Mouse (Mus musculus): ENCODE measurements at regions not wholly inside any gene's neighbourhood (a gene's known extent, or its start where the extent isn't known, plus 50 kb on each side); places are given as distances from the start of the nearest gene placed in this dataset.

DNA sequence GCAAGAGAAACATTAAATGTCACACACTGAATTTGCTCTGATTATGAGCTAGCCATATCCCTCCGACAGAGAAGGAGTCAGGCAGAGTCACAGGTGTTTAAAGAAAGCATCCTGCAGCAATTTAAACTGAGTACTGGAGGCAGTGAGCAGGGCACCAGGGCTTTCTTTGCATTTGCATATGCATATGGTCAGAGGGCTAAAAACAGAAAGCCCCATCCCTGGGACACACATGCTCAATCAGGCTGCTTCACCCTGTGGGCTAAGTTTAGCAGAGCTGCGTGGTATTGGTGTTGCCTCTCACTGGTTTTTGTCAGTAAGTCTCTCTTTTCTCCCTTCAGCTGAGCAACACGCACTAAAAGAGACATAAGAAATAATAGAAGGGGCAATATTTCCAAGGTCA, 289.9 kb upstream of the Rps6ka3 start:
- DNase-seq (ENCODE audit: low spot score in 2 of 2), result no peak

DNA sequence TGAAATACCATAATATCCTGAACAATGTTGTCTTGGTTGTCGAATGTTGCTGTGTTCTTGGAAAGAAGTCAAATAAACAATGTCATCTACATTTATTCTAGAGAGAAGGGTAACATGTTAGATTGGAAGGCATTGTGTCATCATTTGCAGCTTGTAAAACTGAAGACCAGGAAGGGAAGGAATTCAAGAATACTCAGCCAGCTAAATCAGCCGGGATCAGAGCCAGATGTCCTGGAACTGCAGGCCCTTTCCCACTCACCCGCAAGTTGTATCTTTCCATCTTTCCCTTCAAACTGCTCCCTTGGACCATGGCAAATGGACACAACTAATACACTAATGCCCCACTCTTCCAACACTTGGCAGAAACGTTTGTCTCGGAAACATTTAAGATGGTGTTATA, 288.7 kb upstream of the Rps6ka3 start:
- no peak for DNase-seq (ENCODE audit: low spot score in 2 of 2)

DNA sequence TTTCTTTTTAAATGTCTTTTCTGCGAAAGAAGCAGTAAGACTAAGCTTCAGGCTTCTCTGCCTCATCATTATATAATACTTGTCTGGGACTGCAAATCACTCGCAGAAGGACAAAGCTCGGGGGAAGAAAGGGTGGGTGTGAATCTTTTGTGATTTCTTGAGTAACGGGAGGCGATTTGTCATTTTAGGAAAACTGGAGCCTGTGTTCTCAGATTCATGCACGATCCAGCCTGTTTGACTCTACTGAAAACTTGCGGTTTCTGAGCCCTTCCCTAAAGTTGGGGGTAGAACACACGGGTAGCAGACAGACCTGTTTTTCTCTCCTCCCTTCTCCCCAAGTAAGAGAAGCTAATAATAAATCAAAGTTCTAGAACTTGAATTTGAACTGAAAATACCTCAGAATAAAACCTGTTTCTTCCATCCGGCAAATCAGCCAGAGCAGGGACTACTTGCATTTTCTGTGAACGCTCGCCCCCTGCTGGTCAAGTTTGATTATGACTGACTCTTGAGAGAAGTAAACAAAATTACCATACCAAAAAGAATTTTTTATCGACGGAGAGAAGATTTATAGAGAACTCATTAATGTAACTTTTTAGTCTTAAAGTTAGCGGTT, 288.2 kb upstream of the Rps6ka3 start:
- peak in 1 of 2 experiments; percentile 40 for DNase-seq (ENCODE audit: low spot score in 2 of 2)

DNA sequence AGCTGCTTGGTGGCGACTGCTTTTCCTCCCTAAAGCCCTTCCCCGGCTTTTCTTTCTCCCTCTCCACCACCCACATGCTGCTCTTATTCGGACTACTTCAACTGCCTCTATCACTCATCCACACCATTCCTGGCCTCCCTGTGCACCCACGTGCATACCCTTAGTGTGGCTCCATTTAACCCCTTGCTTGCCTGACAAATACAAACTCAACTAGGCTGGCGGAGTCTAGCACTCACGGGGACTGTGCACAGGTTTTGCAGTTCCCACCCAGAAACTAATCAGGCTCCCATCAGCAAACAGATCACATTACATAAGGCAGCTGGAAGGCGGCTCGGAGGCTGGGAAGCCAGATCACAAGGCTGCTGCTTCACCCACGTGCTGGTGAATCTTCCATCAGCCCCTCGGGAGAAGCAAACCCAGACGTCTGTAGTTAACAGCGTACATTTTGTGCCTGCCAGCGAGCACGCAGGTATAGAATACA, 287.0 kb upstream of the Rps6ka3 start:
- no peak for DNase-seq (ENCODE audit: low spot score in 2 of 2)

DNA sequence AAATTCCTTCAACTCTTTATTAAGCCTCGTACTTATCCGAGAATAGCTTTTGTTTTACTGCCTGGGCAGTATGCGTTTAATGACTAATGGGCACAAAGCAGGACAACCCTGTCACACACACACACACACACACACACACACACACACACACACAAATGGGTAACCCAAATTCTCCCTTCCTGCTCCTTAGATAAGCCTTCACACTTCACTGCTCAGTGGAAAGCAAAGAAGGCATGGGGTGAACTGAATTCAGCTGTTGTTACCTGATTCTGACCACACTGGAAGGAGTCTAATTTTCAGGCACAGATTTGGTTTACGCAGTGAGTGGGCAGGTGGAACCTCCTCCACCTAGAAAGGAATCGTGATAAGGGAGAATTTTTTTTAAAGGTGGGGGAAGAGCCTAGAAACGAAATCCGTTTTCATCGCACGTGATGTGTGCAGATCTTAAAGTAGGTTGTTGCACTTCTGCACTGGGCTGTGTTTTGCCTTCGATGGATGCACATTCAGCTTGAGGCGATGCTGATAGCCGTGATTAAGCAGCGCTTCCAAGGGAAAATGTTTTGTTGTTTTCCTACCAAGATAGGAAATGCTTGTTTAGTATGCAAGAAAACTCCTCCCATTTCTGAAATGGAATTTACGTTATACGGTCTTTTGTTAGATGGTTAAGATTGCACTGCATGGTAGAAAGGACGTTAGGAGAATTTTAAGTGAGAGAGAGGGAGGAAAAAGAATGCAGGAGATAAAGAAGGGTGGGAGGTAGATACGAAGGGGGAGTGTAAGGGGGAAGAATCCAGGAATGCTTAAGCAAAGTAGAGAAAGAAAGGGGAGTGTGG, 286.2 kb upstream of the Rps6ka3 start:
- no peak for DNase-seq (ENCODE audit: low spot score in 2 of 2)

DNA sequence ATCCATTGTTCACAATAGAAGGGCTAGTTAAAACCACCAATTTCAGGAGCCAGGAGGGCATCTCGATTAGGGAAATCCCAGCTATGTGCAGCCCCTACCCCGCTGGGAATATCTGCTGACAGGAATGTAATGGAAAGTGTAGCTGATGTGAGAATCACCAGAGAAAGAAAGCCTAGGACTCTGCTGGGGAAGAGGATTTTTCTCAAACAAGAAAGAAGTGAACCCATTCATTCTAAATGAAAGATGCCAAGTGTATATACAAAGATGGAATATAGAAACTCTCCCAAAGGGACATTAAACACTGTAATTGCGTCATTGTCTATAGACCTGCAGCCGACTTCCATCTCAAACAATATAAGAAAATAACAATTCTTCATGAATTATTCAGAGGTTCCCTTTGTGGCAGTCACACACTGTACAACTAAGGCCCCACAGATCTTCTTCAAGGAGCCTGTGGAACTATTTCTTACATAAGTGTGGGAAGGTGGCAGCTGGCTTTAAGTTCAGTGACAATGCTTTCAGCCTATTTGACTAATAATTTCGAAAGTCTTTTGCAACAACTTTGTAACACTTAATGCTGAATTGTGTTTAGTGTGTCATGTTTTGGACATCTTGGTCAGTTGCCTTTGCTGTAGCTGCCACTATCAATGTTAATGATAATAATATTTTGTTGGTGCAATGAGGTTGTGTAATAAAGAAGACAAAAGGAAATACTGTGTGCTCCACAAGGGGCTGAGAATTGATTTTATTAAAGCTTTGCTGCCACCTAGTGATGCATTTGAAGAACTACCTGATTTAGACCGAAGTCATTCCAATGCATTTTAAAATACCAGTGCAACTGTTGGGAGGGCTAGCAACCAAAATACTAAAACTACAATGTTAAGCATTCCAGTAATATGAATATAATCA, 285.4 kb upstream of the Rps6ka3 start:
- DNase-seq (ENCODE audit: low spot score in 2 of 2), result no peak

DNA sequence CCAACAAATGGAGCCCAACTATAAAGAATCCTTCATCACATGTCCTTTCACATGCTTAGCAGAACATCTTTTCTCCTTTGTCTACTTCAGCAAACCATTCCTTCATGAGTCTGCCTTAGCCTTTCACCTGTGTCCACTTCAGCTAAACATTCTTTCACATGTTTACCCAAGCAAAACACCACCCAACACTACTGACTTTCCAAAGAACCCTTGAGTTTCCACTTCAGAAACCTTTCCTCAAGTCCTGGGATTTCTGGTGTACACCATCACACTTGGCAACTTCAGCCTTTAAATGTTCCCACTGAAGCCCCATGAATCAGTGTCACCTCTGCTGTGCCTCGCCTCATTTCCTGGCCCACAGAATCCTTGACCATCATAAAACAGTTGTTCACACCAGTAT, 278.2 kb upstream of the Rps6ka3 start:
- no peak for DNase-seq (ENCODE audit: low spot score in 2 of 2)

DNA sequence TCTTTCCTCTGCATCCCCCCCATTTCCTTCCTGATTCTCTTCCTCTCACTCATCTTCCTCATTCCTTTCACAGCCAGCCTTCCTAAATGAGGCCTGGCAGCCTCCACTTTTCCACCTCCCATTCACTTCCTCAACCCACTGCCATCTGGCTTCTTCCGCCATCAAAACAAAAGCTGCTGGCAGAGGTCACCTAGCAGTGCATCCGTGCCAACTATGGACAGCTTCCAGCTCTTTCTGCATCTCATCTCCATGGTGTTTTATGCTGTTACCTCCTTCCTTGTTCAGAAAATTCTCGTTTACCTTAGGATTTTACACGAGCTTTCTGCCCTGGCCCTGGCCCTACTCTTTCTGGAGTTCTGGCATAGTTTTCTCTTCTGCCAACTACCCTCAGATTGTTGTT, 262.9 kb upstream of the Rps6ka3 start:
- no peak for DNase-seq (ENCODE audit: low spot score in 2 of 2)

DNA sequence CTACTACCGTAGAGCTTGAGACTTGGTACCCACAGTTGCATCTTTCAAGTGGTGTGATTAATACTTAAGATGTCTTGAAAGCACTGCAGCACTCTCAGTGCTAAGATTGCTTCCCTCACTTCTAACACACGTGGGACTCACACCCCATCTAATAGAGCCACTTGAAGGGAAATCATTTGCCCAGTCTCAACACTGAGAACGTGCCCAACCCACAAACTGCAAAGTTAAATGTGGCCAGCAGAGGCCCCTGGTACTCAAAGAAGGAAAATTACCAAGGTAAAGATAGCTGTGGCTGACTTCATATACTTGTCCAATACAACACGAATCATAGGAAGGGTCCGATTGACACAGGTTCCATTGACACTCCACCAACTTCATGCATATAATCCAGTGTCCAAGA, 238.4 kb upstream of the Rps6ka3 start:
- DNase-seq (ENCODE audit: low spot score in 2 of 2), result no peak

DNA sequence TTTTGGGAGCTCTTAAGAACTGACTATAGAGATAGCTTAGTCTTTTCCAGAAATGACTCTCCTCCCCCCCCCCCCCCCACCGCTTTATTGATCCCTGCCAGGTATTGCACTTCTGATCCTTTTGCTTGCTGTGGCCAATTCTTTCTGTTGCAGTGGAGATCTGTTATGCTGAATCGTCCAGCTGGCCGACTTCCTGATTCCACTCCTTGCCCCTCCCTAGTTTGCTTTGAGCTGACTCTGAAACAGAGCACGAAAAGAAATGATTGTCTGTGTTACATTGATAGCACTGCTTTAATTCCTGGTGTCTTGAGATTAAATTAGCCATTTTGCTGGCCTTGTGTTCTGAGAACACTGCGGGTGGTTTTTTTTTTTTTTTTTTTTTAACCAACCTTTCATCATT, 233.5 kb upstream of the Rps6ka3 start:
- no peak for DNase-seq (ENCODE audit: low spot score in 2 of 2)

DNA sequence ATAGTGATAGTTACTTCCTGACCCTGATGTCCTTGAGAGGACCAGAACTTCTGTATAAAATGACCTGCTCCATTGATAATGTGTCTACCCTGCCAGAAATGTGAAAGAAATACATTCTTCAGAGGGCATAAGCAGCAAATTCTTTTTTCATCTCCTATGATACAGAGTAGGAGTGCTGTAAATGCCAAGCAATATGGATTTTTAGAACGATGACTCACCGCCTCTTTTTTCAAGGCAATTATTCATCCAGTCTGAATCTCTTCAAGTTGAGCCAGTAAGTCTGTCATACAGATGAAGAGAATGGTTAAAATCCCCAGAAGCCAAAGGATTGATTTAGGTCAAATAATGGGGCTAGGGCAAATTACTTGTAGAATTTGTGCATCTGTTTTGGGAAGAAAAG, 225.4 kb upstream of the Rps6ka3 start:
- DNase-seq (ENCODE audit: low spot score in 2 of 2), result no peak

DNA sequence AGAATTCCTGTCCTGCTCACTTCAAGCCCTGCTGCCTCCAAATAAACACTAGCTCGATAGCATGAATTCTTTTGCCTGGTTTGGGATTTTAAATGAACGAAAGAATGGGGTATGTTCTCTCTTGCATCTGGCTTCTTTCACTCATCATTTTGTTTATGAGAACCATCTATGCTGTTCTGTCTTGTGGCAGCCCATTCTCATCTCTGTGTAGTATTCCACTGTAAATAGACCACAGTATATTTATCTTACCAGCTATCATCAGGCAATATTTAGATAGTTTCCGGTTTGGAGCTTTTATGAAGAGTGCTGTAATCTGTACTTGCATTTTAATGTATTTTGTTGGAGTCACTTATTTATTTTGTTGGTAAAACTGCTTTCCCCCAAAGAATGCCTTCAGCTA, 222.4 kb upstream of the Rps6ka3 start:
- no peak for DNase-seq (ENCODE audit: low spot score in 2 of 2)

DNA sequence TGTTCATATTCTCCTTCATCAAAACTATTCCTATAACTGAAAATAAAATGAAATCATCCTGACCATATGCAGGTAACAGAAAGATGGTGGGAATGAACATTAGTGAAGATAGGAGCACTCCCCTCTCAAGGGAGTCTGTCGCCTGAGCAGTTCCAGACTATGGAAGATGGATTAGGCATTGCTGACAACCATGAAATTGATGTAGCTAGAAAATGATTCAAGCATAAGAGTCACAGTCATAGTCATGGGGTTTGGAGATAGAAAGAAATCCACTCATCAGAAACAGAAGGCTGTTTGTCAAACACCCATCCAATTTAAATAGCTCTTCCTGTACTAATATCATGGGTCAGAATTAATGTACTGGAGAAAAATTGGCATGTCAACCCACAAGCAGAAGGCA, 191.2 kb upstream of the Rps6ka3 start:
- no peak for DNase-seq (ENCODE audit: low spot score in 2 of 2)

DNA sequence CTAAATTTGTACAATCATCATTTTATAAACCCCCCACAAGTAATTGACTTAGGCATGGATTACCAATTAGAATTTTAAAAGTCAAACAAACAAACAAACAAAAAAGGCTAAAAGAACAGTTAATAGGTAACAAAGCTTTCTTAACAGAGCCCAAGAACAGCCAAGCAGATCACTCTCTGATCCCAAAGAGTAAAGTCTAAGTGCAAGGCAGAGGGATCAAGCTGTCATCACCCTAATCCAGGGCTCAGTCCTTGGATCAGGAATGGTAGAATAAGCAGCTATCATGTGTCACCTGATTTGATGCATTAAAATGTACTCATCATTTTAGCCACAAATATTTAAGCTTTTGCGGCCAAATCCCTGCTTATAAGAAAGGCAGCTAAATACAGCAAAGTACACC, 183.8 kb upstream of the Rps6ka3 start:
- DNase-seq (ENCODE audit: low spot score in 2 of 2), result no peak

DNA sequence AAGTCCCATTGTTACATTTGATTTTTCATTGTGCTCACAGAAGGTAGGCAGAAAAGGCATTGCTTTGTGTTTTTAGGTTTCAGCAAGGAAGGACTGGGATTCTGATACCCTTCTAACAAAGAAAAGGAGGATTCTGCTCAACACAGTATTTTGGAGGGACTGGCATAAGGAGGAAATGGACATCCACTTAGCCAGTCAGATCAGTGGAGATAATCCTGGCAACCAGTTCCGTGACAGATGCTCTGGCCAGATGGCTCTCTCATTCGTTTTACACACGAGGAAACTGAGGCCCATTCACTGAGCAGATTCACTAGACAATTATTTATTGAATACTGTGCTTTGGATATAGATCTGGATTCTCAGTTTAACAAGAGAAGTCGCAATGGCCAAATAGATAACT, 178.2 kb upstream of the Rps6ka3 start:
- DNase-seq (ENCODE audit: low spot score in 2 of 2), result no peak

DNA sequence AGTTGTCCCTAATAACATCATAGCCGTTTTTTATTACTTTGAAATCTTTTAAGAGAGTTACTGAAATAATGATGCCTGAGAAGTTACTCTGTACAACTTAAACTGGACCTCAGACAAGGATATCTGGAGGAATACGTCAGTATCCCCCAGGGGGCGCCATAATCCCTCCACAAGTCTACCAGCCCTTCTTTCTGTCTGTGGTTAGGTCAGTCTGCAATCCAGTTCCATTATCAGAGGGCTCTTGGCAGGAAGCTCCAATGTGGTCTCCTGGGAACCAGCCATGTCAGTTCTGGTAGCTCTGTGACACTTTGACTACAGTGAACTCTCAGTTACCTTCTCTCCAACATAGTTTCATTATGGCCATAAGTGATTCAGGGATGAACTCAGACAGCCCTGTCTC, 166.7 kb upstream of the Rps6ka3 start:
- DNase-seq (ENCODE audit: low spot score in 2 of 2), result peak; percentile 24 to 48

DNA sequence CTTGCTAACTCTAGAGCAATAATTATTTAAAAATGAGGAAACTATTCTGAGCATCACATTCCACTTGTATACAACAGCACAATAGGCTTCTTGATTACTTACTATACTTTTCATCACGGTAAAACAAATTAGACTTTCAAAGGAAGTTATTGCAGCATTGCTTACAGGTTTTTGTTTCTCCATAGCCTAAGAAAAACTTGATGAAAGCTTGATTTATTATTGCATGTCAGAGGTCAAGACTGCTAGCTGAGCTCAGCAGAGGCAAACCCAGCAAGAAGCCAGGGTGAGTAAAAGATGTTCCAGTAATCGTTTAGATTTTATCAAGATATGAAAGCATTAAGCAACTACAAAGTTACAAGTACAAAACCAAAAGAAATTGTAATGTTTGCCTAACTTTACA, 162.2 kb upstream of the Rps6ka3 start:
- DNase-seq (ENCODE audit: low spot score in 2 of 2), result no peak

DNA sequence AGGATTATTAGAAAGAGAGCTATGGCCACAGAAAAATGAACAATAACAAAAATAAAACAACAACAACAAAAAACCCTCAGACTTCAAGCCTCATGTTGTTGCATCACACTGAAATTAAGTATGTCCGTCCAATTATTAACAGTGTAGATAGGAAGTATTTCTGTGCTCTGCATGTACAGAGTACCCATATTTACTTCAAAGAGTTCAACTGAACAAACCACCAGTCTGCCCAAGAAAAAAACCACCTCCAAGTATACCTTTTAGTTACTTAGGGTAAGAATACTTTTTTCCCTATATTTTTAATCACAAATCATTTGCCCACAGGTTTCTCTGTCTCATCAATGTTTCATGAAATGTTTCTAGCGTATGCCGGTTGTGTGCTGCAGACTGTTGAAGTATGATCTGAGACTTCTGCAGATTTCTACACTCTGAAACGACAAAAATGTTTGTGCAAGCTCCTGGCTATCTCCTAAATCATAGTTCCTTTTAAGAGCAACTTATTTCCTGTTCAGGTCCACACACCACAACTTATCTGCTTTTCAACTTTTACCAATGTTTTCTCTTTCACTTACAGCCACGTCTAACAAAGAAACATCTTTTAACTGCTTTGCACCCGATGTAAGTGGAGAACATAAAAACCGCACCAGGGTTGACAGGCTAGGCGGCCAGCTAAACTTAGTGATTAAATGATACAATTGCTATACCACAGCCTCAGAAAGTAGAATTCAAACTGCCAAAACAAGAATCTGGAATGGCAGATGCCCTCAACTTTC, 154.2 kb upstream of the Rps6ka3 start:
- DNase-seq (ENCODE audit: low spot score in 2 of 2), result no peak

DNA sequence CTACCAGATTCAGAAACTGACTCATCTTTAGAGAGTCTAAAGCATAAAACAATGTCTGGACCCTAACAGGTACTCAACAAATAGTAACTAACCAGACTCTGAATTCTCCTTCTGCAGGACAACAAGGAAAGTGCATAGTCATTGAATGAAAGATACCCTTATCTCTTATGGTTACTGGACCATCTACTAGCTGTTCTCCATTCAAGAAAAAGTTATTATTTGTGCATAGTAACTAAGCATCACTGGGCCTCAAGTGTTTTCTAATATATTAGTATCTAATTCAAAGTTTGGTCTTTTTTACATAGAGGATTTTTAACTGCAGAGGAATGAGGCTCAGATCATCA, 153.7 kb upstream of the Rps6ka3 start:
- DNase-seq (ENCODE audit: low spot score in 2 of 2), result no peak

DNA sequence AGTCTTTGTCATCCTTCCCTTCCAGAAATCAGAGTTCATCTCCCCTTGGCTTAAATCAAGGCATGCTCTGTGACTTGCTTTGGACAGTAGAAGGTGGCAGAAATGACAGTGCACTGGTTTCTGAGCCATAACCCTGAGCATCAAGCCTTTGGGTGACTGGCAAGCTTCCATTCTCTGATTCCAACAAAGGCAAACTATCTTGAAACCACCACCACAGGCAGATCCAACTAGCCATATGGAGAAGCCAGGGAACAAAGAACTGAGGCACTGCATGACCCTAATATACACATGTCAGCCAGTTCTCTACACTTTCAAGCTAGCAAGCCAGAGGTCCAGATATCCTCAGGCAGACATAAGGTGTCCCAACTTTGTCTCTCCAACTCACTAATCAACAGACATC, 151.2 kb upstream of the Rps6ka3 start:
- DNase-seq (ENCODE audit: low spot score in 2 of 2), result no peak

DNA sequence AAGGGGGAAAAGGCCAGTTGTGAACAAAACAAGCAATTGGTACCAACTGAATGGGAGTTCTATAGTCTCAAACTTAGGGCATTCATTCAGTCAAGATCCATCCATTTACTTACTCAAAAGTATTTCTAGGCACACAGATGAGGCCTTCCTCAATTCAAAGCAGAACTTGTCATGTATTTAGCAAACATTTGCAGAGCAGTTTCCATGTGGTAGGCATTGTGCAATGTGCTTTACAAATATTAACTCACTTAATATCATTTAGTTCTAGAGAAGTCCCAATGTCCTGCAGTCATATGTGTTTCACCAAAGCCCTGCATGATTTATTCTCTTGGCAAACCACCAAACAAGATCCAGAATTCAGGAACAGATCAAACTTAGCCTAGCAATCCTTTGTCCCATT, 148.8 kb upstream of the Rps6ka3 start:
- DNase-seq (ENCODE audit: low spot score in 2 of 2), result no peak

DNA sequence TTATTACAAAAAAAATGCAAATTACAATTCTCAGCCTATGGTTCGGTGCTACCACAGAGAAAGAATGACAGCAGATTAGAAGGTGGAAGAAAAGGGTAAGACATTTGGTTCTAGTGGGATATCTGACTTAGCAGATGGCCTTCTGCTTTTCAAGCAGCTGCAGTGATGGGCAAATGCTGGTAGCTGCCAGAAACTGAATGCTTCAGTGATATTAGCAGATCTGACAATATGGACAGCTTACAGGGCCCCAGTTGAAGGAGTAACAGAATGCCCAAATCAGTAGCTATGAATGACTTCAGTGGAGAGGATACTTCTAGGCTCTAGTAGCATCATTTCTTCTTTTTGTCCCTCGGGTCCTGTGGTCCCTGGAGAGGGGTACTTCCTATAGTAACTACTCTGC, 143.9 kb upstream of the Rps6ka3 start:
- DNase-seq (ENCODE audit: low spot score in 2 of 2), result no peak
